Mouse (Mus musculus): Measurements from ENCODE around the gene Trappc3l. TPM values are rescaled to one million over a fixed set of nuclear protein-coding genes. Genes with fewer than 3 reads are reported as not detected.

Trappc3l gene
- polyA plus RNA-seq, 1 experiment from 2014 or later = not detected

GRCm38 (mm10) chr10:34071650-34072049 lies 34.3 kb downstream of the Trappc3l start:
- H3K4me3 ChIP-seq (ENCODE audit: inconsistent target) = no peak overlapping the region
- no peaks in the 10 kb centered on the region for H3K36me3 ChIP-seq (ENCODE audit: inconsistent target)
- no peak overlapping the region for H3K27ac ChIP-seq
- H3K79me2 ChIP-seq (ENCODE audit: inconsistent target) = no peaks in the 10 kb centered on the region
- 69% methylated on average over 2 of the region's 2 CpGs for WGBS (ENCODE audit: missing documents)

GRCm38 (mm10) chr10:34074522-34075200 lies 37.3 kb downstream of the Trappc3l start:
- WGBS (ENCODE audit: missing documents) = 93% methylated on average over 4 of the region's 5 CpGs
- no peaks in the 10 kb centered on the region for H3K79me2 ChIP-seq (ENCODE audit: inconsistent target)
- H3K27ac ChIP-seq = no peak overlapping the region
- no peak overlapping the region for H3K4me3 ChIP-seq (ENCODE audit: inconsistent target)
- no peaks in the 10 kb centered on the region for H3K36me3 ChIP-seq (ENCODE audit: inconsistent target)

- Histone ChIP-seq H3K4me3 (ENCODE audit: inconsistent target) (no peak overlapping the region), H3K27ac (no peak overlapping the region)
- 100% methylated on average over 1 of the region's 1 CpGs for WGBS (ENCODE audit: missing documents)
Measured at GRCm38 (mm10) chr10:34086514-34086913, 49.1 kb downstream of the Trappc3l start.

GRCm38 (mm10) chr10:34088515-34088914 lies 51.1 kb downstream of the Trappc3l start:
- WGBS (ENCODE audit: missing documents) = 97% methylated on average over 2 of the region's 2 CpGs
- Histone ChIP-seq H3K79me2 (ENCODE audit: inconsistent target) (no peaks in the 10 kb centered on the region), H3K27ac (no peak overlapping the region), H3K4me3 (ENCODE audit: inconsistent target) (no peak overlapping the region), H3K36me3 (ENCODE audit: inconsistent target) (no peaks in the 10 kb centered on the region)

More at GRCm38 (mm10) chr10:34086514-34086913, 49.1 kb downstream of the Trappc3l start:
- Histone ChIP-seq H3K36me3 (ENCODE audit: inconsistent target) (no peaks in the 10 kb centered on the region), H3K79me2 (ENCODE audit: inconsistent target) (no peaks in the 10 kb centered on the region)

- H3K36me3 ChIP-seq (ENCODE audit: inconsistent target) = no peaks in the 10 kb centered on the region
- no peak overlapping the region for H3K27ac ChIP-seq
- 17% methylated on average over 3 of the region's 3 CpGs for WGBS (ENCODE audit: missing documents)
- H3K79me2 ChIP-seq (ENCODE audit: inconsistent target) = no peaks in the 10 kb centered on the region
- no peak overlapping the region for H3K4me3 ChIP-seq (ENCODE audit: inconsistent target)
Measured at GRCm38 (mm10) chr10:34089517-34089916, 52.1 kb downstream of the Trappc3l start.

GRCm38 (mm10) chr10:34090481-34090880 lies 53.1 kb downstream of the Trappc3l start:
- H3K27ac ChIP-seq = no peak overlapping the region
- H3K4me3 ChIP-seq (ENCODE audit: inconsistent target) = no peak overlapping the region
- no peaks in the 10 kb centered on the region for H3K79me2 ChIP-seq (ENCODE audit: inconsistent target)
- no peaks in the 10 kb centered on the region for H3K36me3 ChIP-seq (ENCODE audit: inconsistent target)
- WGBS (ENCODE audit: missing documents) = 94% methylated on average over 1 of the region's 1 CpGs

GRCm38 (mm10) chr10:34091888-34092287 lies 54.5 kb downstream of the Trappc3l start:
- WGBS (ENCODE audit: missing documents) = 86% methylated on average over 5 of the region's 5 CpGs
- no peaks in the 10 kb centered on the region for H3K36me3 ChIP-seq (ENCODE audit: inconsistent target)
- H3K79me2 ChIP-seq (ENCODE audit: inconsistent target) = no peaks in the 10 kb centered on the region
- H3K27ac ChIP-seq = no peak overlapping the region
- no peak overlapping the region for H3K4me3 ChIP-seq (ENCODE audit: inconsistent target)

GRCm38 (mm10) chr10:34095147-34095546 lies 57.8 kb downstream of the Trappc3l start:
- H3K36me3 ChIP-seq (ENCODE audit: inconsistent target) = no peaks in the 10 kb centered on the region
- 77% methylated on average over 2 of the region's 2 CpGs for WGBS (ENCODE audit: missing documents)
- no peak overlapping the region for H3K27ac ChIP-seq
- H3K4me3 ChIP-seq (ENCODE audit: inconsistent target) = no peak overlapping the region
- no peaks in the 10 kb centered on the region for H3K79me2 ChIP-seq (ENCODE audit: inconsistent target)

GRCm38 (mm10) chr10:34095964-34096363 lies 58.6 kb downstream of the Trappc3l start:
- Histone ChIP-seq H3K27ac (no peak overlapping the region), H3K36me3 (ENCODE audit: inconsistent target) (no peaks in the 10 kb centered on the region), H3K79me2 (ENCODE audit: inconsistent target) (no peaks in the 10 kb centered on the region), H3K4me3 (ENCODE audit: inconsistent target) (no peak overlapping the region)
- WGBS (ENCODE audit: missing documents) = 70% methylated on average over 12 of the region's 12 CpGs

- Histone ChIP-seq H3K79me2 (ENCODE audit: inconsistent target) (no peaks in the 10 kb centered on the region), H3K4me3 (ENCODE audit: inconsistent target) (no peak within 1 kb of the TSS)
- 5% methylated on average over 9 of the region's 9 CpGs for WGBS (ENCODE audit: missing documents)
Measured at GRCm38 (mm10) chr10:34096418-34096883, 59.1 kb downstream of the Trappc3l start, which contains the start of gene Calhm5. TSS of gene Calhm5 (minus strand) at chr10:34096519.

GRCm38 (mm10) chr10:34110863-34111465 lies 73.6 kb downstream of the Trappc3l start:
- H3K79me2 ChIP-seq (ENCODE audit: inconsistent target) = no peaks in the 10 kb centered on the region
- H3K36me3 ChIP-seq (ENCODE audit: inconsistent target) = no peaks in the 10 kb centered on the region
- H3K4me3 ChIP-seq (ENCODE audit: inconsistent target) = no peak overlapping the region
- 77% methylated on average over 13 of the region's 13 CpGs for WGBS (ENCODE audit: missing documents)
- H3K27ac ChIP-seq = no peak overlapping the region

More at GRCm38 (mm10) chr10:34096418-34096883, 59.1 kb downstream of the Trappc3l start, which contains the start of gene Calhm5:
- Histone ChIP-seq H3K36me3 (ENCODE audit: inconsistent target) (no peaks in the 10 kb centered on the region), H3K27ac (no peak within 1 kb of the TSS)

GRCm38 (mm10) chr10:34111964-34112738 lies 74.8 kb downstream of the Trappc3l start:
- H3K4me3 ChIP-seq (ENCODE audit: inconsistent target) = no peak overlapping the region
- no peak overlapping the region for H3K27ac ChIP-seq
- 98% methylated on average over 4 of the region's 4 CpGs for WGBS (ENCODE audit: missing documents)
- H3K36me3 ChIP-seq (ENCODE audit: inconsistent target) = no peaks in the 10 kb centered on the region
- H3K79me2 ChIP-seq (ENCODE audit: inconsistent target) = no peaks in the 10 kb centered on the region

- WGBS (ENCODE audit: missing documents) = 82% methylated on average over 3 of the region's 3 CpGs
- no peaks in the 10 kb centered on the region for H3K36me3 ChIP-seq (ENCODE audit: inconsistent target)
Measured at GRCm38 (mm10) chr10:34117131-34117530, 79.7 kb downstream of the Trappc3l start.

GRCm38 (mm10) chr10:34117770-34118169 lies 80.4 kb downstream of the Trappc3l start:
- H3K79me2 ChIP-seq (ENCODE audit: inconsistent target) = no peaks in the 10 kb centered on the region

More at GRCm38 (mm10) chr10:34117131-34117530, 79.7 kb downstream of the Trappc3l start:
- no peaks in the 10 kb centered on the region for H3K79me2 ChIP-seq (ENCODE audit: inconsistent target)
- no peak overlapping the region for H3K27ac ChIP-seq
- H3K4me3 ChIP-seq (ENCODE audit: inconsistent target) = no peak overlapping the region

GRCm38 (mm10) chr10:34118421-34118820 lies 81.0 kb downstream of the Trappc3l start:
- no peaks in the 10 kb centered on the region for H3K36me3 ChIP-seq (ENCODE audit: inconsistent target)
- H3K79me2 ChIP-seq (ENCODE audit: inconsistent target) = no peaks in the 10 kb centered on the region
- 55% methylated on average over 2 of the region's 2 CpGs for WGBS (ENCODE audit: missing documents)
- no peak overlapping the region for H3K27ac ChIP-seq
- no peak overlapping the region for H3K4me3 ChIP-seq (ENCODE audit: inconsistent target)

More at GRCm38 (mm10) chr10:34117770-34118169, 80.4 kb downstream of the Trappc3l start:
- Histone ChIP-seq H3K4me3 (ENCODE audit: inconsistent target) (no peak overlapping the region), H3K27ac (no peak overlapping the region), H3K36me3 (ENCODE audit: inconsistent target) (no peaks in the 10 kb centered on the region)

All from macrophage (primary cell).